Mouse (Mus musculus): Measurements from ENCODE around the gene Fam69b.

Gene Fam69b

GRCm38 (mm10) chr2:26627921-26628739, at the start of gene Fam69b:
Gene Fam69b (plus strand): TSS chr2:26628457.
- no peak for DNase-seq (ENCODE audit: low read depth)

- no peak for DNase-seq (ENCODE audit: low read depth)
Measured at GRCm38 (mm10) chr2:26579714-26580113, 48.5 kb upstream of the Fam69b start, which contains the start of gene Egfl7. Gene Egfl7 (plus strand): TSS chr2:26580014.

GRCm38 (mm10) chr2:26580751-26581150, 47.5 kb upstream of the Fam69b start:
- no peak for DNase-seq (ENCODE audit: low read depth)

GRCm38 (mm10) chr2:26582203-26582602, 46.1 kb upstream of the Fam69b start:
- no peak for DNase-seq (ENCODE audit: low read depth)

- no peak for DNase-seq (ENCODE audit: low read depth)
Measured at GRCm38 (mm10) chr2:26582741-26583140, 45.5 kb upstream of the Fam69b start.

GRCm38 (mm10) chr2:26583640-26584039, 44.6 kb upstream of the Fam69b start:
- DNase-seq (ENCODE audit: low read depth): no peak

GRCm38 (mm10) chr2:26585713-26586112, 42.5 kb upstream of the Fam69b start:
- no peak for DNase-seq (ENCODE audit: low read depth)

- no peak for DNase-seq (ENCODE audit: low read depth)
Measured at GRCm38 (mm10) chr2:26586294-26587043, 41.8 kb upstream of the Fam69b start, which contains the start of gene Gm20532. Gene Gm20532 (plus strand): TSS chr2:26586639.

GRCm38 (mm10) chr2:26587044-26587405, 41.2 kb upstream of the Fam69b start:
- DNase-seq (ENCODE audit: low read depth): no peak

- DNase-seq (ENCODE audit: low read depth): no peak
Measured at GRCm38 (mm10) chr2:26588573-26588972, 39.7 kb upstream of the Fam69b start.

GRCm38 (mm10) chr2:26589284-26589683, 39.0 kb upstream of the Fam69b start:
- DNase-seq (ENCODE audit: low read depth): no peak

- no peak for DNase-seq (ENCODE audit: low read depth)
Measured at GRCm38 (mm10) chr2:26590282-26590681, 38.0 kb upstream of the Fam69b start.

GRCm38 (mm10) chr2:26590962-26591361, 37.3 kb upstream of the Fam69b start:
- no peak for DNase-seq (ENCODE audit: low read depth)

- no peak for DNase-seq (ENCODE audit: low read depth)
Measured at GRCm38 (mm10) chr2:26591416-26591815, 36.8 kb upstream of the Fam69b start.

GRCm38 (mm10) chr2:26593211-26594021, 34.8 kb upstream of the Fam69b start:
- DNase-seq (ENCODE audit: low read depth): no peak

- no peak for DNase-seq (ENCODE audit: low read depth)
Measured at GRCm38 (mm10) chr2:26594022-26594346, 34.3 kb upstream of the Fam69b start.

- no peak for DNase-seq (ENCODE audit: low read depth)
Measured at GRCm38 (mm10) chr2:26594461-26594933, 33.8 kb upstream of the Fam69b start.

GRCm38 (mm10) chr2:26594934-26595724, 33.1 kb upstream of the Fam69b start:
- DNase-seq (ENCODE audit: low read depth): no peak

GRCm38 (mm10) chr2:26595725-26596435, 32.4 kb upstream of the Fam69b start:
- no peak for DNase-seq (ENCODE audit: low read depth)

- no peak for DNase-seq (ENCODE audit: low read depth)
Measured at GRCm38 (mm10) chr2:26596898-26597297, 31.4 kb upstream of the Fam69b start.

GRCm38 (mm10) chr2:26597810-26598209, 30.4 kb upstream of the Fam69b start:
- DNase-seq (ENCODE audit: low read depth): no peak

All from fibroblast of lung, adult 2 months (primary cell).